Mouse (Mus musculus) gonadal fat pad, adult 2 months (tissue): Measurements from ENCODE around the gene Hist1h3e. TPM values are rescaled to one million over a fixed set of nuclear protein-coding genes. Genes with fewer than 3 reads are reported as not detected.
A peak's percentile ranks its signal among the peaks of the same experiment; 100 is the strongest.
"Not testable (repeated sequence)": the region's sequence is repeated elsewhere in the genome, so short reads cannot be mapped to it uniquely, and the experiment has no call there.

Source experiments
- DNase-seq: peaks from one replicate; pipeline ENCODE4 v3.0.0-alpha.2; 2012; ENCODE audit warnings: low read depth
- polyA plus RNA-seq: library from polyadenylated mRNA; depleted of rRNA; stranded (reverse); fragments of >200 nt; gene quantifications from 2 replicates; pipeline ENCODE4 v1.2.3, GENCODE M21; 2012

Gene Hist1h3e
- polyA plus RNA-seq, 1 experiment, result 11.9 TPM

DNA sequence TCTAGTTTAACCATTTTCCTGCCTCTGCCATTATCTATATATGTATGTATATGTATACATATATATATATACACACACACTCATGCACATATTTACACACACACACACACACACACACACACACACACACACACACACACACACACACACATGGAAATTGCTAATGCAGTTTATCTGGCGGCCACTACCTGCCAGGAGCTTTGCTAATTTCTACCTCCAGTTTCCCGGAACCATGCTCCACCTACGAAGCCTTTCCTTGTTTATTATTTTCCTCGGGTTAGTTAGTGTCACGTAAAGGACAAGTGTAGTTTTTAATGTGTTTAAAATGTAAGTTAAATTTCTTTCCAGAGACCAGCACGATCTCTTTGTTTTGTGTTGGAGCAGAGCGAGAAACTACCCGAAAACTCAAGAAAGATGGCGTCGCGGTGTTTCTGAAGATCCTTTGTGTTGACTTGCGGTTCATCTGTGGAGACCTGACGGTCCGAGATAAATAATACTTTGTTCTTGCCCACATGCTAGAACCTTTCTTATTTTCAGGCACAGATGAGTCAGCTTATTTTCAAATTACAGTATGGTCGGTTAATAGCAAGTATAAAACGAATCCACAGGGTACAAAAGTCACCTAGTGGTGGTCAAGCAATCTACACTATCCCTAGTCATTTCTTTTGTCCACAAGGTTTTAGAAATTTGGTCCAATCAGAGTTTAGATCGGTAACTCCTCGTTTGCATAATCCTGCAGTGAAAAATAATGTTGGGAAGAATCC, 712 bp upstream of the Hist1h3e start:
- no peak for DNase-seq

DNA sequence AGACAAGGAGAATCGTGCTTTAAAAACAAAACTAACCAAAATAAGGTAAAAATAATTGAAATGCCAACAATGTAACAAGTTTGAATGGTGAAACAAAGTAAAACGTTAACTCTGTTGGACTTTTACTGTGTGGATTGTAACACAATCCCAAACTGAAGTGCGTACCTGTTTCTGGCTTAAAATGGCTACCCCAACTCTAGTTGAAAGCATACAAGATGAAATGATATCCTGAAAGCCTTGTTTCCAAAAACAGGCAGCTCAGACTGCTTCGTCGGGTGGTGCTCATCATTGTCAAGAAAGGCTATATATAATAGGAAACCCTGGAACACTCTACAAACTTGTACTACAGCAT, 662 bp downstream of the Hist1h3e start:
- not testable (repeated sequence) for DNase-seq

DNA sequence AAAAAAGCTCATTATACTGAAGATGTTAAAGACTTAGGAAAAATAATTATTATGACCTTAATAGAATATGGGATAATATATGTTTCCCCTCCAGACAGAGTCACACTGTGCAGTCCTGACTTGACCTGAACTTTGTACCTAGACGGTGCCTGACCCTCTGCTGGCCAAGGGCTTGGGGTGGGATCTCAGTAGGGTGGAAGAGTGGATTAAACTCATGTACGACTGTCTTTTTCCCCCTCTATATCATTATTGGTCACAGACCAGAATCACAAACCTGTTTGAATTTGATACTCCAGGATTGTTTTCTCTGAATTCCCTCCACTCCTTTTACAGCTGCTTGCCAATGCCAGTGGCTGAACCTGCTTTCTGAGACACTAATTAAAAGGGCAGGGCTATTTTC, 1.5 kb downstream of the Hist1h3e start:
- DNase-seq, result not testable (repeated sequence)

DNA sequence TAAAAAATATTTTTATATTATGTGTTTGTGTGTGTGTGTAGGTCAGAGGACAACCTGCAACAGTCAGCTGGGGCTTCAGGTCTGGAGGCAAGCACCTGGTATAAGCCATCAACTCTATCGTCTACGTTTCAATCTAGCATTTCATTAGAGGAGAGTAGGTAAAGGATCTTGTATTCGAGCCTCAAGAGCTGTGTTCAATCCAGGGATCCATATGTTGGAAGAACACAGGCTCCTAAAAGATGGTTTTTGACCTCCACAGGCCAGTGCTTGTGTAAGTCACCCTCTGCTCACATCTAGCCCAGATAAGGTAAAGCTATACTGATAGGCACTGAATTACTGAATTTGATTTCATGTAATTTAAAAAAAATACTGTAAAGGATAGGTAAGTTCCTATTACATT, 5.3 kb downstream of the Hist1h3e start:
- DNase-seq, result no peak

DNA sequence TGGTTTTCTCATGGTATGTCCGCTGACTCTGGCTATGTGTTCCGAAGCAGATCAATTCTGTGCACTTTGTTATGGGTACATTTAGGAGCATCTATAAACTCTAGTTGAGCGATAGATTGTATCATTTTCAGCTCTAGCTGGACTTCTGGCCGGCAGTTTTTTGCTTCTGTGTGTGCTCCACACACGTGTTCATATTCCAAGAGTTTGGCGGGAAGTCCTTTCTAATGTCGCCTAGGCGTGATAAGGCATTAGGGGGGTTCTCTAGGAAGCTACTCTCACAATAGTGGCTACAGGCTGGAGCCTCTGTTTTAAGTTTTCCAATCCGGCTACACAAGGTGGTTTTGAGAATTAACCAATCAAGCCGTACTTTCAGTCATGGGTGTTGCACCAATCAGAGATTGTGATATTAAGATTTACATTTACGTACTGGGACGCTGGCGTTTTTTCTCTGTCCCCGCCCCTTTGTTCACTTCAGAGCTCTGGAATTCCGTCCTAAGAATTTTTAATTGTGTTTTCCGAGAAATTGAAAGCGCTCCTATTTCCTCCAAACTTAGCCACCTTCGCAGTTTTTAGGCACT, 6.2 kb downstream of the Hist1h3e start:
- no peak for DNase-seq

DNA sequence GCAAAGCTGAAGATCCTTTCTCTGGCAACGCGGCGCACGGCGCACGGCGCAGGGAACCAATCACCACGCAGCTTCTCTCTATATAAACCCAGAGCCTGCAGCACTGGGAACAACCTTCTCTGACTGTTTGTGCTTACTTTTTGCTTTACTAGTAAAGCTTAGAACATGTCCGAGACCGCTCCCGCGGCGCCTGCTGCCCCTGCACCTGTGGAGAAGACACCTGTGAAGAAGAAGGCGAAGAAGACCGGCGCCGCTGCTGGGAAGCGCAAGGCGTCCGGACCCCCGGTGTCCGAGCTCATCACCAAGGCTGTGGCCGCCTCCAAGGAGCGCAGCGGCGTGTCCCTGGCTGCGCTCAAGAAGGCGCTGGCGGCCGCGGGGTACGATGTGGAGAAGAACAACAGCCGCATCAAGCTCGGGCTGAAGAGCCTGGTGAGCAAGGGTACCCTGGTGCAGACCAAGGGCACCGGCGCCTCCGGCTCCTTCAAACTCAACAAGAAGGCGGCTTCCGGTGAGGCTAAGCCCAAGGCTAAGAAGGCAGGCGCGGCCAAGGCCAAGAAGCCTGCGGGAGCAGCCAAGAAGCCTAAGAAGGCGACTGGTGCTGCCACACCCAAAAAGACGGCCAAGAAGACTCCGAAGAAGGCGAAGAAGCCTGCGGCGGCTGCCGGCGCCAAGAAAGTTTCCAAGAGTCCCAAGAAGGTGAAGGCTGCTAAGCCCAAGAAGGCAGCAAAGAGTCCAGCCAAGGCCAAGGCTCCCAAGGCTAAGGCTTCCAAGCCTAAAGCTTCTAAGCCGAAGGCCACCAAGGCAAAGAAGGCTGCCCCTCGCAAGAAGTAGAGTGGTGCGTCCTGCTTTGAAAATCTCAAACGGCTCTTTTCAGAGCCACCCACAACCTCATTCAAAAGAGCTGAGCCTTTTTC, 7.0 kb downstream of the Hist1h3e start:
- no peak for DNase-seq

DNA sequence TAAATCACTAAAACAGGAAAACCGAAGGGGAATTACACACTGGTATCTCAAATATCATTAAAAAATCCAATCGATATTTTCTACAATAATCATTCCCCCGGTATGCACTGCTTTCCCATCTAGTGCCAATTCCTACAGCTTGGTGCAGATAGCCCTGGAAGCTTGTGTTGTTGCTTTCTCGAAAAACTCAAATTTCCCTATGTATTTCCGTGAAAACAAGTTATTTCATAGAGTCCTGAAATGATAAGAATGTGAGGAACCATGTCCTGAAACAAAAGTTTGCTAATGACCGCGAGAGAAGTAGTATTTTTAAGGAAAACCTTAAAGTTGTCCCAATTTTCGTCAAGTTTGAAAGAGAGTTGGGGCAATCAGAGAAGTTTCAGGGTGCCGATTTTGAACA, 7.8 kb downstream of the Hist1h3e start:
- DNase-seq, result no peak

DNA sequence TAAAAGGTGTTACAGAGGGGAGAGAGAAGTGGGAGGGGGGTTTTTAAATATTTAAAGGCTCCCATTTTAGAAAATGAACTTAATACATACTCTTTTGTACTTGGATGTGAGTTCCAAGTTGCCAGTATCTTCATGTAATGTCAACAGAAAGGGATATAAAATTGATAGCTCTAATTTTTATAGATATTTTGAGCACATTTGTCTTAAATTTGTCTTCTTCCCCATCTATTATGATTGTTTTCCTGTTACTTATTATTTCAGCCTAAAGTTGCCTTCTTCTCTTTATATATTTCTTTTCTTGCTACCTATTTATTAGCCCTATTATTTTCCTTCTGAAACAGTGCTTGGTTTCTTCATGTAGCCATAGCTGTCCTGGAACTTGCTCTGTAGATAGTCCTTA, 9.2 kb downstream of the Hist1h3e start, which contains the start of gene Hist1h1d:
Gene Hist1h1d (plus strand): TSS at position 301 of the 400 bp plus-strand sequence.
- no peak for DNase-seq

DNA sequence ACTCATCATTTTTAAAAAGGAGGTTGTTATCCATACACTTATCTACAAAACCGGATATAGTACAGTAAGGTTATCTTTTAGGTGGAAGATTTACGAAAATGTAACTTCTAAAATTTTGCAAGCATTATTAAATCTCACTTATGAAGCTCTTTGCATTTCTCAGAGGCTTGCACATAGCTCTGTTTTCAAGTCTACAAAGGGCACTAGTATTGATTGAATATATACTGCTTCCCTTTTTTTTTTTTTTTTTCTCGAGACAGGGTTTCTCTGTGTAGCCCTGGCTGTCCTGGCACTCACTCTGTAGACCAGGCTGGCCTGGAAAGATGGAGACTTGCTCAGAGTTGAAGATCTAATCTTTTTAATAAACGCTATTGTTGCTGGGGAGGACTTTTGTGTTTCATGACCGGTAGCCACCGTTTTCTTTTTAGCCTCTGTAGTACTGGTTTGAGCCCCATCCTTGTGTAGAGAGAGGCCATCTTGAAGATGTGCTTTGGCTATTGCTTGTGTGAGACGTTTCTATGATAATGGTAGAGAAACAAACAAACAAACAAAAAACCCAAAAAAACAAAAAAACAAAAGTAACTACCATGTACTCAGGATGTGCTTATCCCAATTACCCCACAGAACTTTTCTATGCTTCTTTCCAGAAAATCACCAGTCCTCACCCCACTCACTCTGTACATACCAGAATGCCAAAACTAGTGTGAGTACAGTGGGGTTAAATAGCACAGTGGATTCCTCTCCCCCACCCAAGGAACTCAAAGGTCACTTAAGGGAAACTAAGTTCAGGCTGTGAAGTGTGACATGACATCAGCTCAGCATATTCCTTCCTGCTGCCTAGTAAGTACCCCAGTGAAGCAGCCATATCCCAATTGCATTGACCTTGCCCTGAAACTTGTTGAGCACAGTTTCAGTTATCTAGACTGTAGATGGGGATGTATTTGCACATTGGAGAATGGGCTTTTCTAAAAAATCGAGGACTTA, 9.9 kb downstream of the Hist1h3e start:
- no peak for DNase-seq

DNA sequence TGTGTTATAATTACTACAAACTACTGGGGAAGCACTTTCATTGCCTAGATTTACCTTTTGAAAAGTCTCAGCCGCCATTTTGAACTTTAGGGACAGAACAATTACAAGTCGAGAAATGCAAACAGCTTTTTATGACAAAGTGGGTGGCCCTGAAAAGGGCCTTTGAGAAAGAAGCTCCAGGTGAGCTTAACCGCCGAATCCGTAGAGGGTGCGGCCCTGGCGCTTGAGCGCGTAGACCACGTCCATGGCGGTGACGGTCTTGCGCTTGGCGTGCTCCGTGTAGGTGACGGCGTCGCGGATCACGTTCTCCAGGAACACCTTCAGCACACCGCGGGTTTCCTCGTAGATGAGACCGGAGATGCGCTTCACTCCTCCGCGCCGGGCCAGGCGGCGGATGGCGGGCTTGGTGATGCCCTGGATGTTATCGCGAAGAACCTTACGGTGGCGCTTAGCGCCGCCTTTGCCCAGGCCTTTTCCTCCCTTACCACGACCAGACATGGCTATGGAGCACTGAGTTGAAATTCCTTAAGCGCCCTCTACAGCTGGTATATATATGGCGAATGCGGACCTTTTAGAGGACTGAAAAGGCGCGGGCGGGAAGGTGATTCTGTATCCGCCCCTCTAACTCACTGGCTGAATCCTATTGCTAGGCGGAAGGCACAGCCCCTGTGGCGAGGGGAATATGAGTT, 10.9 kb downstream of the Hist1h3e start, which contains the start of gene Hist1h4f:
Gene Hist1h4f (minus strand): TSS at position 503 of the 689 bp plus-strand sequence.
- DNase-seq, result not testable (repeated sequence)

DNA sequence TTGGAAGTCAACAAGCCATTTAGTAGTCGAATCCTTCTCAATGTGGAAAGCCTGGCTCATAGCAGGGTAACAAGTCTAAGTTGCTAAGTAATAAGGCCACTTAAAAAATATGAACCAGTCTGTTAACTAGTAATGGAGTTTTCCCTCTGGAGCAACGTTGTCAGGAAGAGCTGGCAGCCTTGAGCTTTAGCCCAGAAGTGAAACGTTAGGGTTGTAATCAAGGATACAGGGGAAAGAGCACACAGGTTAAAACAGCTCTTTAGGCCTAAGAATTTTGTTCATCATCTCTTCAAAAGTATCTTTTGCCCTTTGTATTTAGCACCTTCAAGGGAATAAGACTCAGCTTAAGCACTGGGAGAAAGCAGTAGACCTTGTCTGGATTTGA, 11.4 kb downstream of the Hist1h3e start:
- DNase-seq, result no peak

DNA sequence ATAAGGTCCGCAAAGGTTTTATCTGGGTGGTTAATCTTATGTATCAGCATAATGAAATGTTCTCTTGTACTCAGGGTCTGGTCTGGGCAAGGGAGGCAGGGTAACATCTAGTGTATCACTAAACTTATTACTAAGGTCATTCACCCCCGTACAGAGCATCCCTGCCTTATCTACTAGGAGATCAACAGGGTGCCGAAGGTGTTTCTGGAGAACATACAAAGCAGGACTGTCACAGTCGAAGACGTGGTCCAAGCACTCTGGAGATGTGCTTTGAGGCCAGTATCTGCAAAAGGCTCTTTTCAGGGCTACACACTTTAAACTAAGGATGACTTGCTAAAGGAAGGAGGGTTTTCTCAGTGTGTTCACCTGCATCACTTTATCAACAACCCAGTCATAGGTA, 15.5 kb downstream of the Hist1h3e start:
- no peak for DNase-seq

DNA sequence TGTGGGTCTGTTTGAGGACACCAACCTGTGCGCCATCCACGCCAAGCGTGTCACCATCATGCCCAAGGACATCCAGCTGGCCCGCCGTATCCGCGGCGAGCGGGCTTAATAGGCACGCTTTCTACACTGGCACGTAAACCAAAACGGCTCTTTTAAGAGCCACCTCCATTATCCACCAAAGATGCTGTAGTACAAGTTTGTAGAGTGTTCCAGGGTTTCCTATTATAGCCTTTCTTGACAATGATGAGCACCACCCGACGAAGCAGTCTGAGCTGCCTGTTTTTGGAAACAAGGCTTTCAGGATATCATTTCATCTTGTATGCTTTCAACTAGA, 17.4 kb downstream of the Hist1h3e start:
- not testable (repeated sequence) for DNase-seq

DNA sequence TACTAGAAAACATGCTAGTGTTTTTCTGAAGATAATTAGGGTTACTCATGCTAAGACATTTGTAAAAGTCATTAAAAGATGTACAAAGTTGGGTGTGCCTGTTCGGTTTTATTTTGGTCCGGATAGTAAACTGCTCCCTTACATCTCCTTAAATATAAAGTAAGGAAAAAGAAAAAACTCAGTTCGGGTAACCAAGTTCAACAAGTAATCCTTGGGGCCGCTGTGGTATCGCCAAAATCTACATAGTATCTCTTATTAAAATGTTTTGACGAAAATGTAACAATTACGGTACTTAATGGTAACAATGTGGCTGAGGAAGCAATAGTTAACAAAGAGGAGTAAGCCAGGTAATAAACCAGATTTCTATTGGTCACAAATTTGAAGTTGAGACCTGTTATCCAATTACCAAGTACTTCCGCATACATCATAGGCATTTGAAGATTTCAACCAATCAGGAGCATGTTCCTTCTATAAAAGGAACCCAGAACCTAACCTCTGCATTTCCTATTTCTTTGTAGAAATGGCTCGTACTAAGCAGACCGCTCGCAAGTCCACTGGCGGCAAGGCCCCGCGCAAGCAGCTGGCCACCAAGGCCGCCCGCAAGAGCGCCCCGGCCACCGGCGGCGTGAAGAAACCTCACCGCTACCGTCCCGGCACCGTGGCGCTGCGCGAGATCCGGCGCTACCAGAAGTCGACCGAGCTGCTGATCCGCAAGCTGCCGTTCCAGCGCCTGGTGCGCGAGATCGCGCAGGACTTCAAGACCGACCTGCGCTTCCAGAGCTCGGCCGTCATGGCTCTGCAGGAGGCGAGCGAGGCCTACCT, 18.0 kb downstream of the Hist1h3e start, which contains the start of gene Hist1h3f:
Gene Hist1h3f (plus strand): TSS at position 88 of the 822 bp plus-strand sequence.
- peak; percentile 97 for DNase-seq

DNA sequence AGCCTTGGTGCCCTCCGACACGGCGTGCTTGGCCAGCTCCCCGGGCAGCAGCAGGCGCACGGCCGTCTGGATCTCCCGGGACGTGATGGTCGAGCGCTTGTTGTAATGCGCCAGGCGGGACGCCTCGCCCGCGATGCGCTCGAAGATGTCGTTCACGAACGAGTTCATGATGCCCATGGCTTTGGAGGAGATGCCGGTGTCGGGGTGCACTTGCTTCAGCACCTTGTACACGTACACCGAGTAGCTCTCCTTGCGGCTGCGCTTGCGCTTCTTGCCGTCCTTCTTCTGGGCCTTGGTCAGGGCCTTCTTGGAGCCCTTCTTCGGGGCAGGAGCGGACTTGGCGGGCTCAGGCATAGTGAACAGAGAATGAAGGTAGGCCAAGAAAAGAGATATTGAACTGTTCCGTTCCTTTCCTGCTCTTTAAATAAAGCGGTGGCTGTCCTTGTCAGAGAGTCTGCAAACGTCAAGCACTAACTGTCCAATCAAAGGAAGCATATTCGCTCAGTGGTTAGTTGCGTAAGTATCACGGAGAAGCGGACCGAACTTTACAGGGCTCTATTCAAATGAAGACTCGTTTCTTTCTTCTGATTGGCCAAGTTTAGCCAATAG, 19.1 kb downstream of the Hist1h3e start, which contains the start of gene Hist1h2bh:
Gene Hist1h2bh (minus strand): TSS at position 394 of the 609 bp plus-strand sequence.
- not testable (repeated sequence) for DNase-seq

DNA sequence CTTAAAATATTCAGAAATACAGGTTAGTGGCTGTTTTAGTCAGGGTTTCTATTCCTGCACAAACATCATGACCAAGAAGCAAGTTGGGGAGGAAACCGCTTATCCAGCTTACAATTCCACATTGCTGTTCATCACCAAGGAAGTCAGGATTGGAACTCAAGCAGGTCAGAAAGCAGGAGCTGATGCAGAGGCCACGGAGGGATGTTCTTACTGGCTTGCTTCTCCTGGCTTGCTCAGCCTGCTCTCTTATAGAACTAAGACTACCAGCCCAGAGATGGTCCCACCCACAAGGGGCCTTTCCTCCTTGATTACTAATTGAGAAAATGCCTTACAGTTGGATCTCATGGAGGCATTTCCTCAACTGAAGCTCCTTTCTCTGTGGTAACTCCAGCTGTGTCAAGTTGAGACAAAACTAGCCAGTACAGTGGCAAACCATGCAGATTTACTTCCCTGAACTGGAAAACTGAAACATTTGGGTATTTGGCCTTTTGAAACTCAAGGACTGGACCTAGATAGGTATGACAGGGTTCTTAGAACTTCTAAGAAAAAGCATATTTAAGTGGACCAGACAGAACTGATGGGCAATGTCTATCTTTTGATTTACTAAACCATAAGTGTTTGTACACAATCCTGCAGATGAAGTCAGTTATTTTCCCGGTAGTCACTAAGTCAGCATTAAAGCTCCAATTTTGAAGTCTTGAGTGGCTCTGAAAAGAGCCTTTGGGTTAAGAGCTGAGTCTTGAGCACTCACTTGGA, 19.8 kb downstream of the Hist1h3e start:
- DNase-seq, result not testable (repeated sequence)

DNA sequence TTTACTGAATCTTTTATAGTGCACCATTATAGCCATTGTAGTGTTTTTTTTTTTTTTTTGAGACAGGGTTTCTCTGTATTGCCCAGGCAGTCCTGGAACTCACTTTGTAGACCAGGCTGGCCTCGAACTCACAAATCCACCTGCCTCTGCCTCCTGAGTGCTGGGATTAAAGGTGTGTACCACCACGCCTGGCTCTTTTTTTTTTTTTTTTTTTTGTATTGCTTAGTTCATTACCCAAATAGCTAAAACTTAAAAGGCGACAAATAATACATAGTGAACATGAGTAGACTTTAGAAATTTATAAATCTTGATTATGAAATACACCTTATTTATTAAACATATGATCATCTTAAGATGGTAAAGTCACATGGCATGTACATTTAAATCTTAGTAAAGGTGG, 20.7 kb downstream of the Hist1h3e start:
- no peak for DNase-seq

DNA sequence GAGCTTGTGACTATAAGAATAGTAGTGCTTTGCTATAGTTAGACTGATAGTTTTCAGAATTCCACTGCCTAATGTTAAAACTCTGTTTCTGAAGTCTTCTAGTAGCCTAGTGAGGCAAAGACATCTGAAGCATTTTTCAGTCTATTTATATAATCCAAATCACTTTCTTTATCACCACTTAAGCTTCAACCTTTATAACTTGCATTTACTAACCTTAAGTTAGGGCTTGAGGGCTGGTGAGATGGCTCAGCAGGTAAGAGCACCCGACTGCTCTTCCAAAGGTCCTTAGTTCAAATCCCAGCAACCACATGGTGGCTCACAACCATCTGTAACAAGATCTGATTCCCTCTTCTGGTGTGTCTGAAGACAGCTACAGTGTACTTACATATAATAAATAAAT, 22.3 kb downstream of the Hist1h3e start:
- not testable (repeated sequence) for DNase-seq
